Mouse (Mus musculus): ENCODE measurements at regions not wholly inside any gene's neighbourhood (a gene's known extent, or its start where the extent isn't known, plus 50 kb on each side); places are given as distances from the start of the nearest gene placed in this dataset.
"Not testable (repeated sequence)": the region's sequence is repeated elsewhere in the genome, so short reads cannot be mapped to it uniquely, and the experiment has no call there.

- DNase-seq (ENCODE audit: low spot score in 2 of 2) = no peak
- intact Hi-C loops (cut with DNase I) = no loop called here
Measured at GRCm38 (mm10) chr19:35034408-35034807, 112.2 kb downstream of the Kif20b start.

GRCm38 (mm10) chr19:35045576-35045975 lies 123.4 kb downstream of the Kif20b start:
- DNase-seq (ENCODE audit: low spot score in 2 of 2) = no peak
- intact Hi-C loops (cut with DNase I) = no loop called here

GRCm38 (mm10) chr19:35066352-35066935 lies 144.3 kb downstream of the Kif20b start:
- DNase-seq (ENCODE audit: low spot score in 2 of 2) = no peak

GRCm38 (mm10) chr19:35081126-35081525 lies 159.0 kb downstream of the Kif20b start:
- intact Hi-C loops (cut with DNase I) = no loop called here
- no peak for DNase-seq (ENCODE audit: low spot score in 2 of 2)

More at GRCm38 (mm10) chr19:35066352-35066935, 144.3 kb downstream of the Kif20b start:
- intact Hi-C loops (cut with DNase I) = no loop called here

GRCm38 (mm10) chr19:35101244-35101643 lies 179.1 kb downstream of the Kif20b start:
- no peak for DNase-seq (ENCODE audit: low spot score in 2 of 2)

GRCm38 (mm10) chr19:35114313-35114712 lies 192.2 kb downstream of the Kif20b start:
- intact Hi-C loops (cut with DNase I) = no loop called here
- DNase-seq (ENCODE audit: low spot score in 2 of 2) = no peak

More at GRCm38 (mm10) chr19:35101244-35101643, 179.1 kb downstream of the Kif20b start:
- intact Hi-C loops (cut with DNase I) = no loop called here

- no peak for DNase-seq (ENCODE audit: low spot score in 2 of 2)
- intact Hi-C loops (cut with DNase I) = loop anchor here (5.0 kb wide), 1 partner anchor 937 kb away; no protein-coding TSS in a partner anchor
Measured at GRCm38 (mm10) chr19:35125278-35125677, 203.1 kb downstream of the Kif20b start.

- no peak for DNase-seq (ENCODE audit: low spot score in 2 of 2)
- intact Hi-C loops (cut with DNase I) = loop anchor here (5.0 kb wide), 1 partner anchor 936 kb away; no protein-coding TSS in a partner anchor
Measured at GRCm38 (mm10) chr19:35126594-35127051, 204.5 kb downstream of the Kif20b start.

- no peak for DNase-seq (ENCODE audit: low spot score in 2 of 2)
- intact Hi-C loops (cut with DNase I) = loop anchor here (5.0 kb wide), 1 partner anchor 934 kb away; no protein-coding TSS in a partner anchor
Measured at GRCm38 (mm10) chr19:35128104-35128503, 205.9 kb downstream of the Kif20b start.

GRCm38 (mm10) chr19:35143131-35143530 lies 221.0 kb downstream of the Kif20b start:
- intact Hi-C loops (cut with DNase I) = no loop called here
- no peak for DNase-seq (ENCODE audit: low spot score in 2 of 2)

GRCm38 (mm10) chr19:35143781-35144180 lies 221.6 kb downstream of the Kif20b start:
- no peak for DNase-seq (ENCODE audit: low spot score in 2 of 2)
- intact Hi-C loops (cut with DNase I) = no loop called here

- intact Hi-C loops (cut with DNase I); DNase-seq (ENCODE audit: low spot score in 2 of 2): not testable (repeated sequence)
Measured at GRCm38 (mm10) chr19:35149476-35149875, 227.3 kb downstream of the Kif20b start.

GRCm38 (mm10) chr19:35150780-35151725 lies 228.9 kb downstream of the Kif20b start:
- intact Hi-C loops (cut with DNase I) = no loop called here
- no peak for DNase-seq (ENCODE audit: low spot score in 2 of 2)

- intact Hi-C loops (cut with DNase I) = no loop called here
- no peak for DNase-seq (ENCODE audit: low spot score in 2 of 2)
Measured at GRCm38 (mm10) chr19:35151841-35152240, 229.7 kb downstream of the Kif20b start.

- intact Hi-C loops (cut with DNase I) = no loop called here
- DNase-seq (ENCODE audit: low spot score in 2 of 2) = no peak
Measured at GRCm38 (mm10) chr19:35157849-35158248, 235.7 kb downstream of the Kif20b start.

GRCm38 (mm10) chr19:35164727-35165126 lies 242.6 kb downstream of the Kif20b start:
- intact Hi-C loops (cut with DNase I) = no loop called here

GRCm38 (mm10) chr19:35170554-35170953 lies 248.4 kb downstream of the Kif20b start:
- intact Hi-C loops (cut with DNase I) = no loop called here
- no peak for DNase-seq (ENCODE audit: low spot score in 2 of 2)

More at GRCm38 (mm10) chr19:35164727-35165126, 242.6 kb downstream of the Kif20b start:
- no peak for DNase-seq (ENCODE audit: low spot score in 2 of 2)

GRCm38 (mm10) chr19:35180102-35180501 lies 257.9 kb downstream of the Kif20b start:
- no peak for DNase-seq (ENCODE audit: low spot score in 2 of 2)
- intact Hi-C loops (cut with DNase I) = no loop called here

- intact Hi-C loops (cut with DNase I) = no loop called here
- no peak for DNase-seq (ENCODE audit: low spot score in 2 of 2)
Measured at GRCm38 (mm10) chr19:35205557-35206239, 283.5 kb downstream of the Kif20b start.

GRCm38 (mm10) chr19:35244188-35244587 lies 322.0 kb downstream of the Kif20b start:
- no peak for DNase-seq (ENCODE audit: low spot score in 2 of 2)
- intact Hi-C loops (cut with DNase I) = no loop called here

Measured in left cerebral cortex, postnatal 25 days (tissue).